Mouse (Mus musculus): Measurements from ENCODE around the gene Gstcd. TPM values are rescaled to one million over a fixed set of nuclear protein-coding genes. Genes with fewer than 3 reads are reported as not detected.

Gene Gstcd
- polyA plus RNA-seq (2014; fragmentation: Nextera tagmentation; extraction: Ambion mirVana) = 9.7 and 11.0 TPM in 2 replicates

DNA sequence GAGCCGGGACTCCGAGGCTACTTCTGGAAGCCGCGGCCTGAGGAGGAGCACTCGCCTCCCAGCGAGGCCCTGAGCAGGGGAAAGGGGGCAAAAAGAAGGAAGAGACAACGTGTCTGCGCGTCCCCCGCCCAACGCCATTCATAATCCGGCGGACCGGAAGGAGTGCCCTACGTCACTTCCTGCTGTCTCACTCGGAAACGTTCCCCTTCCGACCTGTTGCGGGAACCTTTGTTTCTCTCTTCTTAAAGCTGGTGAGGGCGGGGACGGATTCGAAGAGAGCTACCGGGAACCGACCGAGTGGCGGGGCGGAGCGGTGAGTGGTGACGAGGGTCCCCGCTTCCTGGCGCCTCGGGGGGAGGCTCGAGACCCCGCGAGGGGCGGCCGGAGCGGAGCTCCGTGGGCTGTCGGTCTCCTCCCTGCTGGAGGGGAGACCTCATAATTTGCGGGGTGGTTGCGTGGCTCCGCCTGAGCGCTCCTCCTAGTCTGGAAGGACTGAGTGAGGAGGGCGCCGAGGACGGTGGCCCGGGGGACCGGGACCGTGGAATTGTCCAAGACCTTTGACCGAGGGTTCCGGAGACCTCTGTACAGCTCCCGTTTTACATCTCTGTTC lies at the start of gene Gstcd, which contains the start of gene Ints12:
Gstcd (minus strand) TSS at position 370 of the 610 bp plus-strand sequence.
Ints12 (plus strand) TSS at position 177 of the 610 bp plus-strand sequence.
- DNase-seq (ENCODE audit: low spot score) = peak; percentile 92
- Histone ChIP-seq H3K27me3 (ENCODE audit: control insufficient read depth, insufficient read depth, low read length) (no peaks in the 10 kb centered on the region), H3K4me1 (ENCODE audit: control insufficient read depth, insufficient read depth, low read length) (peaks cover 7% of the 10 kb centered on the region; the same call in 1 of the 2 replicates), H3K9me3 (ENCODE audit: control insufficient read depth, low read length) (no peaks in the 10 kb centered on the region), H3K4me3 (ENCODE audit: low read depth, low read length) (peak within 1 kb of the TSS; percentile 72), H3K36me3 (ENCODE audit: control insufficient read depth, insufficient read depth, low read length) (no peaks in the 10 kb centered on the region), H3K4me2 (ENCODE audit: low read depth) (peak within 1 kb of the TSS; percentile 78), H3K9ac (ENCODE audit: low read length) (peak within 1 kb of the TSS; percentile 92), H3K27ac (ENCODE audit: low read depth, low read length) (peak within 1 kb of the TSS; percentile 97)
- ATAC-seq (ENCODE audit: insufficient read depth, low FRiP score, low TSS enrichment) = peak; percentile 97
- WGBS = under 1% methylated on average over 53 of the region's 53 CpGs

DNA sequence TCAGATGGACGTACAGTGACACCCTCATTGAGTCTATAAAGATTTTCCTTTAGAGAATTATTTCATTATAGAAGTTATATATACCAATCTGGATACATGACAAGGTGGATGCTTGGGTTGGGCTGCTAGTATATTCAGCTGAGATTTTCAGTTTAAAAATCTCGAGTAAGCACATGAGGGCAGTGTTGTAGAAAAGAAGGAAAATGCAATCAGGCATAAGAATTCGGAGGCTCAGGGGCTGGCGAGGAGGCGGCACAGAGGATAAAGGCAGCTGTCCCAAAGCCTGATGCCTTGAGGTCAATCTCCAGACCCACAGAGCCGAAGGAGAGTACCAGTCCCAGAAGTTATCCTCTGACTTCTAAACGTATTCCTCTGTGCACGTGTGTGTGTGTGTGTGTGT lies 40.8 kb upstream of the Gstcd start:
- no peak overlapping the region for H3K9ac ChIP-seq (ENCODE audit: low read length)
- no peaks in the 10 kb centered on the region for H3K4me1 ChIP-seq (ENCODE audit: control insufficient read depth, insufficient read depth, low read length)
- no peak overlapping the region for H3K4me2 ChIP-seq (ENCODE audit: low read depth)
- DNase-seq (ENCODE audit: low spot score) (no peak), ATAC-seq (ENCODE audit: insufficient read depth, low FRiP score, low TSS enrichment) (no peak)
- H3K9me3 ChIP-seq (ENCODE audit: control insufficient read depth, low read length) = no peaks in the 10 kb centered on the region
- no peaks in the 10 kb centered on the region for H3K36me3 ChIP-seq (ENCODE audit: control insufficient read depth, insufficient read depth, low read length)
- no peak overlapping the region for H3K4me3 ChIP-seq (ENCODE audit: low read depth, low read length)
- WGBS = 84% methylated on average over 8 of the region's 8 CpGs
- no peak overlapping the region for H3K27ac ChIP-seq (ENCODE audit: low read depth, low read length)
- no peaks in the 10 kb centered on the region for H3K27me3 ChIP-seq (ENCODE audit: control insufficient read depth, insufficient read depth, low read length)

DNA sequence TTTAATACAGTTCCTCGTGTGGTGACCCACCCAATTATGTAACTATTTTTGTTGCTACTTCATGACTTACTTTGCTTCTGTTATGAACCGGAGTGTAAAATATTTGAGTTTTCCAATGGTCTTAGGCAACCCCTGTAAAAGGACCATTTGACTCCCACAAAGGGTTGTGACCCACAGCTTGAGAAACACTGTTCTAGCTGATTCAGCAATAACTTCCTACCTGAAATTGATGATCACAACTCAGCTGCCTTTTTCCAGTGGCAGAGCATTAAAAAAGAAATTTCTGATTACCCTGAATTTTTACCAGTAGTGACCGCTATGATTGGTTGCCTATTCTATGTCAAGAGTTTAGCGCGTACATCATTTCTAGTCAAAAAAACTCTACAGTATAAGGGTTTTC lies 39.5 kb upstream of the Gstcd start:
- no peak overlapping the region for H3K4me2 ChIP-seq (ENCODE audit: low read depth)
- H3K4me3 ChIP-seq (ENCODE audit: low read depth, low read length) = no peak overlapping the region
- no peaks in the 10 kb centered on the region for H3K36me3 ChIP-seq (ENCODE audit: control insufficient read depth, insufficient read depth, low read length)
- H3K9ac ChIP-seq (ENCODE audit: low read length) = no peak overlapping the region
- no peaks in the 10 kb centered on the region for H3K4me1 ChIP-seq (ENCODE audit: control insufficient read depth, insufficient read depth, low read length)
- no peak overlapping the region for H3K27ac ChIP-seq (ENCODE audit: low read depth, low read length)
- DNase-seq (ENCODE audit: low spot score) = no peak
- 90% methylated on average over 5 of the region's 5 CpGs for WGBS
- H3K27me3 ChIP-seq (ENCODE audit: control insufficient read depth, insufficient read depth, low read length) = no peaks in the 10 kb centered on the region
- no peaks in the 10 kb centered on the region for H3K9me3 ChIP-seq (ENCODE audit: control insufficient read depth, low read length)
- no peak for ATAC-seq (ENCODE audit: insufficient read depth, low FRiP score, low TSS enrichment)

DNA sequence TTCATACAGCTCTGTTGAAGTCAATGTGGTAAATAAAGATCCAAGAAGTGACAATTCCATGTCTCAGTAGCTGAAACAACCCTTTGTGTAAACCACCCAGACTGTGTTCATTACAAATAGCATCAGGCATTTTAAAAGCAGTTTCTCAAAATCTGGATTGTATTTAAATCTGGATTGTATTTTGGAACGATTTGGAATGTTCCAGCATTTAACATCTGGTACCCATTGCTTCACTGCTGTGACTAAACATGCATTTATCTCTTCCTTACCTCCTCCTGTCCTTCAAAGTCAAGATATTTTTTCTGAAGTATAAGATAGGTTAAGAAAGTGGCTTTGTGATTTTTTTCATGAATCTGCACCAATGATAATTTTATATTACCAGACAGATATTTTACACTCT lies 21.4 kb upstream of the Gstcd start:
- no peak overlapping the region for H3K27ac ChIP-seq (ENCODE audit: low read depth, low read length)
- H3K9ac ChIP-seq (ENCODE audit: low read length) = no peak overlapping the region
- no peak for DNase-seq (ENCODE audit: low spot score)
- peaks cover 5% of the 10 kb centered on the region for H3K36me3 ChIP-seq (ENCODE audit: control insufficient read depth, insufficient read depth, low read length)
- no peaks in the 10 kb centered on the region for H3K9me3 ChIP-seq (ENCODE audit: control insufficient read depth, low read length)
- H3K4me1 ChIP-seq (ENCODE audit: control insufficient read depth, insufficient read depth, low read length) = no peaks in the 10 kb centered on the region
- ATAC-seq (ENCODE audit: insufficient read depth, low FRiP score, low TSS enrichment) = no peak
- 46% methylated on average over 1 of the region's 1 CpGs for WGBS
- H3K4me2 ChIP-seq (ENCODE audit: low read depth) = no peak overlapping the region
- no peak overlapping the region for H3K4me3 ChIP-seq (ENCODE audit: low read depth, low read length)
- no peaks in the 10 kb centered on the region for H3K27me3 ChIP-seq (ENCODE audit: control insufficient read depth, insufficient read depth, low read length)

DNA sequence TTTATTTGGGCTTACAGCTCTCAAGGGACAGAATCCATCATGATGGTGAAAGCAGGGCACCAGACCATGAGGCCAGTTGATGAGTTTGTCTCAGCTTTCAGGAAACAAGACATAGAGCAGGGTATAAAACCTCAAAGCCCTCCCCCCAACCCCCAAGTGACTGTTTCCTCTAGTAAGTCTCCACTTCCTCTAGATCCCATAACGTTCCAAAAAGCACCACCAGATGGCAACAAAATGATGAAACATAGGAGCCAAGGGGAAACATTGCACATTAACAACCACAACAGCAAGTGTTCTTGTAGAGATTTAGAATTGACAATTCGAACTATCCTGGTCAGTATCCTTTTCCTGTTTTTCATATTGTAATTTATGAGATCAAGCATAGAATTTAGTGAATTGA lies 19.9 kb upstream of the Gstcd start:
- H3K4me2 ChIP-seq (ENCODE audit: low read depth) = no peak overlapping the region
- WGBS = 43% methylated on average over 2 of the region's 2 CpGs

DNA sequence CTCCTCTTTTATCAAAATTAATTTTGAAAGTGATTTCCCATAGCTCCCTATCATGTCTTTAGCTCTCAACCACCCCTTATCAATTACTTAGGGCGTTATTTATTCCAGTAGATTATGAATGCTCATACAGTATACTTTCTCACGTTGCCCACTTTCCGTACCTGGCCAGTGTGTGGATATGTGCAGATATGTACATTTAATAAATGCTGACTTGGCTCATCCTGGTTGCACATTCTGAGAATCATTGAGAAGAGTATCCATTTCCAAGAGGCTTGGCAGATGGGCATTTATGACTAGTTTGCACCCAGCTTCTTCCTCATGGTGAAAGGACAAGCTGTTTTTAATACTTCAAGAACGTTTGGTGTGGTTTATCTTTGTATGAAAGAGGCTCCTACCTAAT lies 18.0 kb upstream of the Gstcd start:
- no peak for ATAC-seq (ENCODE audit: insufficient read depth, low FRiP score, low TSS enrichment)
- Histone ChIP-seq H3K4me3 (ENCODE audit: low read depth, low read length) (no peak overlapping the region), H3K27me3 (ENCODE audit: control insufficient read depth, insufficient read depth, low read length) (no peaks in the 10 kb centered on the region), H3K4me2 (ENCODE audit: low read depth) (no peak overlapping the region), H3K27ac (ENCODE audit: low read depth, low read length) (no peak overlapping the region), H3K9me3 (ENCODE audit: control insufficient read depth, low read length) (no peaks in the 10 kb centered on the region), H3K4me1 (ENCODE audit: control insufficient read depth, insufficient read depth, low read length) (no peaks in the 10 kb centered on the region), H3K9ac (ENCODE audit: low read length) (no peak overlapping the region), H3K36me3 (ENCODE audit: control insufficient read depth, insufficient read depth, low read length) (peaks cover 5% of the 10 kb centered on the region)
- WGBS = 95% methylated on average over 4 of the region's 4 CpGs
- no peak for DNase-seq (ENCODE audit: low spot score)

More for the DNA sequence above, 19.9 kb upstream of the Gstcd start:
- Histone ChIP-seq H3K27me3 (ENCODE audit: control insufficient read depth, insufficient read depth, low read length) (no peaks in the 10 kb centered on the region), H3K4me1 (ENCODE audit: control insufficient read depth, insufficient read depth, low read length) (no peaks in the 10 kb centered on the region), H3K27ac (ENCODE audit: low read depth, low read length) (no peak overlapping the region), H3K9me3 (ENCODE audit: control insufficient read depth, low read length) (no peaks in the 10 kb centered on the region), H3K4me3 (ENCODE audit: low read depth, low read length) (no peak overlapping the region), H3K9ac (ENCODE audit: low read length) (no peak overlapping the region), H3K36me3 (ENCODE audit: control insufficient read depth, insufficient read depth, low read length) (peaks cover 5% of the 10 kb centered on the region)
- ATAC-seq (ENCODE audit: insufficient read depth, low FRiP score, low TSS enrichment) = 0 out of 2 replicates have a peak, but pooled peaks have one; percentile 25
- DNase-seq (ENCODE audit: low spot score) = peak; percentile 26

DNA sequence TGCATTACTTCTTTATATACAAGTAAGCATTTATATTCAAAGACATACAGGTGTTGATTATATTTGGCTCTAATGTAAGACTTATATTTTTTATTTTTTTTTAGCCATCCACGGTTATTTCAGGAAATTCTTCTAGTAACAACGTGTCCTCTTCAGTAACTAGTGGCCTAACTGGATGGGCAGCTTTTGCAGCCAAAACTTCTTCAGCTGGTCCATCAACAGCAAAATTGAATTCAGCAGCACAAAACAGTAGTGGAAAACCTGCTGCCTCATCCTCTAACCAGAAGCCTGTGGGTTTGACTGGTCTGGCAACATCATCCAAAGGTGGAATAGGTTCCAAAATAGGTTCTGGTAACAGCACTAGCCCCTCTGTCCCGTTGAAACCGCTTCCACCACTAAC lies 16.9 kb upstream of the Gstcd start:
- DNase-seq (ENCODE audit: low spot score) (no peak), ATAC-seq (ENCODE audit: insufficient read depth, low FRiP score, low TSS enrichment) (no peak)
- WGBS = 97% methylated on average over 4 of the region's 4 CpGs
- H3K4me2 ChIP-seq (ENCODE audit: low read depth) = no peak overlapping the region
- H3K27ac ChIP-seq (ENCODE audit: low read depth, low read length) = no peak overlapping the region
- H3K9ac ChIP-seq (ENCODE audit: low read length) = no peak overlapping the region
- H3K36me3 ChIP-seq (ENCODE audit: control insufficient read depth, insufficient read depth, low read length) = peaks cover 5% of the 10 kb centered on the region
- H3K4me1 ChIP-seq (ENCODE audit: control insufficient read depth, insufficient read depth, low read length) = no peaks in the 10 kb centered on the region
- H3K27me3 ChIP-seq (ENCODE audit: control insufficient read depth, insufficient read depth, low read length) = no peaks in the 10 kb centered on the region
- no peaks in the 10 kb centered on the region for H3K9me3 ChIP-seq (ENCODE audit: control insufficient read depth, low read length)
- H3K4me3 ChIP-seq (ENCODE audit: low read depth, low read length) = no peak overlapping the region

DNA sequence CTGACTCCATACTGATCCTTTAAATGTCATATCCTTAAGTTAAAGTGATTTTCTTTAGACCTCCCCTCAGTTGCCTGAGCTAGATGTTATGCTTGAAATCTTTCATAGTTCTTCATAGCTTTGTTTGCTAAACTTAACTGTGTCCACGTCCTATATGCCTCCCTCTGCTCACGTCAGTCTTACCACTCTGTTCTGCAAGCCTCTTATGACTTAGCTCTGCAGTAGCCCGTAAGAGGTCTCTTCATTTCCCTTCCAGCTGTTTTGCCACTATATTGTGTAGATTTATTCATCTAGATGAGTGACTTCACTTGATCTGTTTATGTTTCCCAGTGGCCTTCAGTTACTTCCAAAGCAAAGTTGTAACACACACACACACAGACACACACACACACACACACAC lies 12.6 kb upstream of the Gstcd start:
- DNase-seq (ENCODE audit: low spot score) (no peak), ATAC-seq (ENCODE audit: insufficient read depth, low FRiP score, low TSS enrichment) (no peak)
- Histone ChIP-seq H3K27ac (ENCODE audit: low read depth, low read length) (no peak overlapping the region), H3K4me2 (ENCODE audit: low read depth) (no peak overlapping the region), H3K36me3 (ENCODE audit: control insufficient read depth, insufficient read depth, low read length) (peaks cover 5% of the 10 kb centered on the region), H3K4me1 (ENCODE audit: control insufficient read depth, insufficient read depth, low read length) (no peaks in the 10 kb centered on the region), H3K9ac (ENCODE audit: low read length) (no peak overlapping the region), H3K27me3 (ENCODE audit: control insufficient read depth, insufficient read depth, low read length) (no peaks in the 10 kb centered on the region), H3K9me3 (ENCODE audit: control insufficient read depth, low read length) (no peaks in the 10 kb centered on the region), H3K4me3 (ENCODE audit: low read depth, low read length) (no peak overlapping the region)
- WGBS = 94% methylated on average over 3 of the region's 3 CpGs

DNA sequence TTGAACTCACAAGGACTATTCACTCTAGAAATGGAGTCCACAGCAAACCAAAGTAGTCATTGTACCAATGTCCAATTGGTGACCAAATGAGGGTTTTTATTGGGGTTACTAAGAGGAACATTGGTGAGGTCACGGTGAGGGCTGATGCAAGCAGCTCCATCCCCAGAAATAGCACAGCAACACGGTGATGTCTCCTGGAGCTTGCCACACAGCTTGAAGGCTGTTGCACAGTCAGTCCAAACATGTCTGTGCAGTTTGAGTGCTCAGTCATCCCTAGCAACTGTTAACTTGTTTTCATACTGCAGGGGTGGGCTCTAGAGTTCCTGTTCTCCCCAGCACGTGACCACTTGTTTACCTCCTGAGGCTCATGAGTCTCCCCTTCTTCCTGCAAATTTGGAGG lies 11.9 kb upstream of the Gstcd start:
- no peak for ATAC-seq (ENCODE audit: insufficient read depth, low FRiP score, low TSS enrichment)

More for the DNA sequence above, 11.9 kb upstream of the Gstcd start:
- no peak overlapping the region for H3K9ac ChIP-seq (ENCODE audit: low read length)
- no peaks in the 10 kb centered on the region for H3K9me3 ChIP-seq (ENCODE audit: control insufficient read depth, low read length)
- no peaks in the 10 kb centered on the region for H3K27me3 ChIP-seq (ENCODE audit: control insufficient read depth, insufficient read depth, low read length)
- WGBS = 84% methylated on average over 3 of the region's 3 CpGs
- H3K36me3 ChIP-seq (ENCODE audit: control insufficient read depth, insufficient read depth, low read length) = peaks cover under 1% of the 10 kb centered on the region
- H3K4me3 ChIP-seq (ENCODE audit: low read depth, low read length) = no peak overlapping the region
- H3K27ac ChIP-seq (ENCODE audit: low read depth, low read length) = no peak overlapping the region
- H3K4me1 ChIP-seq (ENCODE audit: control insufficient read depth, insufficient read depth, low read length) = no peaks in the 10 kb centered on the region
- H3K4me2 ChIP-seq (ENCODE audit: low read depth) = no peak overlapping the region
- DNase-seq (ENCODE audit: low spot score) = no peak

All from neural tube, embryonic 11.5 days (tissue).